Mouse (Mus musculus): ENCODE results near the gene Ddah1. TPM values are rescaled to one million over a fixed set of nuclear protein-coding genes. Genes with fewer than 3 reads are reported as not detected.
"Not testable (repeated sequence)": the region's sequence is repeated elsewhere in the genome, so short reads cannot be mapped to it uniquely, and the experiment has no call there.

Gene Ddah1
- polyA plus RNA-seq, 1 experiment = 87.5 TPM

- no peaks in the 10 kb centered on the region for H3K4me1 ChIP-seq (ENCODE audit: control insufficient read depth, insufficient read depth, low read length)
- H3K4me3 ChIP-seq (ENCODE audit: insufficient read depth, low read length) = no peak overlapping the region
- TF ChIP-seq CTCF (IDR thresholded peaks at IDR 0.05; ENCODE audit: extremely low read depth, insufficient read depth, low read length) = no peak
- TF ChIP-seq POLR2A (IDR thresholded peaks at IDR 0.05; ENCODE audit: extremely low read depth, insufficient read depth, low read length) = no peak
- H3K27ac ChIP-seq (ENCODE audit: insufficient read depth, low read length) = no peak overlapping the region
Observed at GRCm38 (mm10) chr3:145864713-145865233, 106.3 kb downstream of the Ddah1 start.

DNA sequence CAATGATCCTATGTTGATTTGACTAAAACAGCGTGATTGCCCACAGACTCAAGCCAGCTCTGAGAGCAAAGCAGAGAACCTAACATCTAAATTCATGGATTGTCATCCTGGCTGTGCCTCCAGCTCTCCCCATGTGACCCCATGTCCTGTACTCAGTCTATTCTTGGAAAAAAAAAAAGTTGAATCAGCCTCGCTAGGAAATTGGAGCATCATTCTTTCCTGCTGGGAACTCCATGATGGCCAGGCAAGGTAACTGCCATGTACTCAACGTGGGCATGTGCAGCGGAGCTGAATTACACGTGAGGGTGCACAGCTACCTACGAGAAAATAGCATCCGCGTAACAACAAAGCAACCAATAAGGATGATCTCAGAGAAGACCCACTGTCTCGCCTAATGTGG, 114.2 kb downstream of the Ddah1 start:
- no peak for TF ChIP-seq POLR2A (IDR thresholded peaks at IDR 0.05; ENCODE audit: extremely low read depth, insufficient read depth, low read length)
- TF ChIP-seq CTCF (IDR thresholded peaks at IDR 0.05; ENCODE audit: extremely low read depth, insufficient read depth, low read length) = no peak
- Histone ChIP-seq H3K4me1 (ENCODE audit: control insufficient read depth, insufficient read depth, low read length) (0 out of 2 replicates have a peak, but pooled peaks cover 1% of the 10 kb centered on the region), H3K27ac (ENCODE audit: insufficient read depth, low read length) (no peak overlapping the region), H3K4me3 (ENCODE audit: insufficient read depth, low read length) (no peak overlapping the region)

- Histone ChIP-seq H3K27ac (ENCODE audit: insufficient read depth, low read length) (no peak overlapping the region), H3K4me3 (ENCODE audit: insufficient read depth, low read length) (no peak overlapping the region), H3K4me1 (ENCODE audit: control insufficient read depth, insufficient read depth, low read length) (0 out of 2 replicates have a peak, but pooled peaks cover 1% of the 10 kb centered on the region)
- TF ChIP-seq CTCF (IDR thresholded peaks at IDR 0.05; ENCODE audit: extremely low read depth, insufficient read depth, low read length) (no peak), POLR2A (IDR thresholded peaks at IDR 0.05; ENCODE audit: extremely low read depth, insufficient read depth, low read length) (no peak)
Observed at GRCm38 (mm10) chr3:145873271-145873670, 114.8 kb downstream of the Ddah1 start.

DNA sequence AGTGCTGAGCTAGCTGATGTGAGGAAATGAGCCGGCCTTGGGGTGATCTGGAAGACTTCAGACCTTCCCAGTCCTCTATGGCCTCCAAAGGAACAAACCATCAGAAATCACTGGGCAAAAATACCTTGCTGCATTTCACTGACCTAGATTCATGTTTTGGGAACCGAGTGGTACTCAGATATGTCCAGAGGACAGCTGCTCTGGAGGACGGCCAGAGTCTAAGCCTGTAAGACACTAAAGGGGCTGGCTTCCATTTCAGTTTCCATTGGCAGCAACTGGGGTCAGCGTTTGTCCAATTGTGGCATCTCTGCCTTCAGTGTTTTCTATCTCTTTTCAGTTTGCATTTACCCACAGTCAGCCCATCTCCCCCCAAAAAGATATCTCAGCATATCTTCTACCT, 115.7 kb downstream of the Ddah1 start:
- Histone ChIP-seq H3K4me3 (ENCODE audit: insufficient read depth, low read length) (no peak overlapping the region), H3K4me1 (ENCODE audit: control insufficient read depth, insufficient read depth, low read length) (0 out of 2 replicates have a peak, but pooled peaks cover 1% of the 10 kb centered on the region), H3K27ac (ENCODE audit: insufficient read depth, low read length) (no peak overlapping the region)
- no peak for TF ChIP-seq POLR2A (IDR thresholded peaks at IDR 0.05; ENCODE audit: extremely low read depth, insufficient read depth, low read length)
- no peak for TF ChIP-seq CTCF (IDR thresholded peaks at IDR 0.05; ENCODE audit: extremely low read depth, insufficient read depth, low read length)

GRCm38 (mm10) chr3:145876120-145876519, 117.6 kb downstream of the Ddah1 start:
- TF ChIP-seq POLR2A (IDR thresholded peaks at IDR 0.05; ENCODE audit: extremely low read depth, insufficient read depth, low read length) (no peak), CTCF (IDR thresholded peaks at IDR 0.05; ENCODE audit: extremely low read depth, insufficient read depth, low read length) (no peak)
- H3K4me3 ChIP-seq (ENCODE audit: insufficient read depth, low read length) = no peak overlapping the region
- H3K4me1 ChIP-seq (ENCODE audit: control insufficient read depth, insufficient read depth, low read length) = 0 out of 2 replicates have a peak, but pooled peaks cover 1% of the 10 kb centered on the region
- no peak overlapping the region for H3K27ac ChIP-seq (ENCODE audit: insufficient read depth, low read length)

DNA sequence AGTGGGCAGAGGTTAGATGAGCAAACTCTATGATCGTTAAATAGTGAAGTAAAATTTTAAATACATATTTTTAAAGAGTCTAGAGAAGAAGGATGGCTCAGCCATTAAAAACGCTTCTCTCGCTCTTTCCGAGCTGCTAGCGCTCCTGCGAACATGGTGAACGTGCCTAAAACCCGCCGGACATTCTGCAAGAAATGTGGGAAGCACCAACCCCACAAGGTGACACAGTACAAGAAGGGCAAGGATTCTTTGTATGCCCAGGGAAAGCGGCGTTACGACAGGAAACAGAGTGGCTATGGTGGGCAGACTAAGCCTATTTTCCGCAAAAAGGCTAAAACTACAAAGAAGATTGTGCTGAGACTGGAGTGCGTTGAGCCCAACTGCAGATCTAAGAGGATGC, 120.4 kb downstream of the Ddah1 start:
- not testable (repeated sequence) for H3K4me1 ChIP-seq (ENCODE audit: control insufficient read depth, insufficient read depth, low read length); H3K4me3 ChIP-seq (ENCODE audit: insufficient read depth, low read length); H3K27ac ChIP-seq (ENCODE audit: insufficient read depth, low read length)

DNA sequence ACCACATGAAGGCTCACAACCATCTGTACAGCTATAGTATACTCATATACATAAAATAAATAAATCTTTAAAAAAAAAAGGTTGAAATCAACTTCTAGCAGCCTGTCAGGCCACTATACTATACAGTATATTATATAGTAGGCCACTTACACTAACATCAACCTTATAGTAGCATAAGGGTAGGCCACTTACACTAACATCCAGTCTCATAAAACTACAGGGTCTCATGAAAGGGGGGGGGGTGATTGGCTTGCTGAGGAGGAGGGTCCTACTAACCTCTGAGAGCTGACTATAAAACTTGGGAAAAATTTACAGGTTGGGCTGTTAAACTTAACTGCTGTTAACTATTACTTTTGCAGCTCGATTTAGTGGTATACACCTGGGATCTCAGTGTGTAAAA, 121.9 kb downstream of the Ddah1 start:
- no peak for TF ChIP-seq CTCF (IDR thresholded peaks at IDR 0.05; ENCODE audit: extremely low read depth, insufficient read depth, low read length)
- TF ChIP-seq POLR2A (IDR thresholded peaks at IDR 0.05; ENCODE audit: extremely low read depth, insufficient read depth, low read length) = no peak
- Histone ChIP-seq H3K4me3 (ENCODE audit: insufficient read depth, low read length) (no peak overlapping the region), H3K27ac (ENCODE audit: insufficient read depth, low read length) (no peak overlapping the region), H3K4me1 (ENCODE audit: control insufficient read depth, insufficient read depth, low read length) (no peaks in the 10 kb centered on the region)

DNA sequence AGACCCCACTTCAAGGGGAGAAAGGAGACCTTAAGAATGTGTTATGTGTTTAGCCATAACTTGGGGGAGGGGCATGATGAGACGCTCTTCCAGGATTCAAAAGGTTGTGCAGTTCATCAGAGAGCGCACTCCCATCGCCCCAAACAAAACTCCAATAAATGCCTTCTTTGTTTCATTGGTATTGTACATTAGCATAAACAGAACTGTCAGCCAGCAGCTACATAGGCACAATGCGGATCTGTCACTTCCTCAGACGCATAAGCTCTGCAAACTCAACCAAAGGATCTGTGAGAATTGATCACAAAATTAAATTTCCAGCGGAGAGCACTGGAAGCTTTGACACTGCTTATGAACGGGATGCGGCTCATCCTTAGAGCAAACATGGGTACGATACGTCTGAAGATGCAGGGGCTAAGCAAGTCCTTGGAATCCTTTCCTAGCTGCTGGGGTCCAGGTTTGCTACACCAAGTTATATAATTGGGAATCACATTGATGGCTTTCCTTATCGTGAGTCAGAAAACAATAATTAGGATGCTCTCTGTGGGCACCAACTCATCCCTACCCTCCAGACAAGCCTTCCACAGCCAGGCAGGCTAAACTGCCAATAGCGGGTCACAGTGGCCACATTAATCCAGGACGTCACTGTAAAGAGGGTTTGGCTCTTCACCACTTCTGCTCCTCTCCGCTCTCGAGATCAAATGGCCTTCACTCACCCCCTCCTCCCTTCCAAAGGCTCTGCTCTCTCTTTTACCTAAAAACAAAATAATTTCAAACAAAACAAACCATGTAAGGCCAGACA, 123.8 kb downstream of the Ddah1 start:
- no peak for TF ChIP-seq CTCF (IDR thresholded peaks at IDR 0.05; ENCODE audit: extremely low read depth, insufficient read depth, low read length)
- TF ChIP-seq POLR2A (IDR thresholded peaks at IDR 0.05; ENCODE audit: extremely low read depth, insufficient read depth, low read length) = no peak
- Histone ChIP-seq H3K4me3 (ENCODE audit: insufficient read depth, low read length) (no peak overlapping the region), H3K4me1 (ENCODE audit: control insufficient read depth, insufficient read depth, low read length) (peaks cover 2% of the 10 kb centered on the region), H3K27ac (ENCODE audit: insufficient read depth, low read length) (no peak overlapping the region)

GRCm38 (mm10) chr3:145883233-145883632, 124.8 kb downstream of the Ddah1 start:
- TF ChIP-seq CTCF (IDR thresholded peaks at IDR 0.05; ENCODE audit: extremely low read depth, insufficient read depth, low read length) (no peak), POLR2A (IDR thresholded peaks at IDR 0.05; ENCODE audit: extremely low read depth, insufficient read depth, low read length) (no peak)
- no peak overlapping the region for H3K4me3 ChIP-seq (ENCODE audit: insufficient read depth, low read length)

GRCm38 (mm10) chr3:145885376-145885775, 126.9 kb downstream of the Ddah1 start:
- Histone ChIP-seq H3K4me1 (ENCODE audit: control insufficient read depth, insufficient read depth, low read length) (peaks cover 2% of the 10 kb centered on the region), H3K4me3 (ENCODE audit: insufficient read depth, low read length) (no peak overlapping the region), H3K27ac (ENCODE audit: insufficient read depth, low read length) (no peak overlapping the region)
- TF ChIP-seq POLR2A (IDR thresholded peaks at IDR 0.05; ENCODE audit: extremely low read depth, insufficient read depth, low read length) (no peak), CTCF (IDR thresholded peaks at IDR 0.05; ENCODE audit: extremely low read depth, insufficient read depth, low read length) (no peak)

More at GRCm38 (mm10) chr3:145883233-145883632, 124.8 kb downstream of the Ddah1 start:
- no peak overlapping the region for H3K27ac ChIP-seq (ENCODE audit: insufficient read depth, low read length)
- peaks cover 2% of the 10 kb centered on the region for H3K4me1 ChIP-seq (ENCODE audit: control insufficient read depth, insufficient read depth, low read length)
